Comparison of ENCODE assay signal across 9 mouse cellular contexts in the genomic region with DNA sequence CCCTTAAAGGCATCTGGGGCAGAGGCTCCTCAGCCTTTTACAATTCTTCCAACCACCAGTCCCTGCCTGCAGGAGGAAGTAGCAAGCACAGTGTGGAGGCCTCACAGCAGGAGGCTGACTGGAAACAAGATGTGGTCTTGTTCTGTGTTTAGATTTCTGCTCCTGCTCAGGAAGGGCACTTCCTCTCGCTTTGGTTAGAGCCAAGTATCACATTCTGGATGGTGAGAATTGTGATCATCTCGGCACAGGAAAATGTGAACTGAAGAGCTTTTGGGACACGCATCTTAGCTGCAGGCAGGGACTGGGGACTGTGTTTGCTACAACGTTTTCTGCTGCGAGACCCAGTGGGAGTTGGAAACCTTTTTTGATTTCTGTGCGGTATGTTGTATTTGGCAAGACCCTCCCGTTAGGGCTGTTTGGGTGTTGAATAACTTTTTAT.
DNase-seq lines count a peak whose midpoint lies in the region; ATAC-seq and TF ChIP-seq lines count a peak whose summit lies in the region.
"Had no signal": no experiment of that assay in that cellular context is flagged by ENCODE, and none has a peak within 500 bp of the region (broad histone marks: within the 10 kb centered on the region; RNA-seq: fewer than 3 reads in every experiment).

No protein-coding gene starts in this region.

- TF ChIP-seq CTCF in left cerebral cortex, adult 2 months (IDR thresholded peaks at IDR 0.05): peak; percentile 32

- H3K4me1 ChIP-seq in kidney, embryonic 14.5 days (ENCODE audit: control insufficient read depth, insufficient read depth, low read length): no peaks in the 10 kb centered on the region
- 0 out of 2 replicates have a peak, but pooled peaks cover 6% of the 10 kb centered on the region for H3K4me1 ChIP-seq in embryonic facial prominence, embryonic 14.5 days (ENCODE audit: control insufficient read depth, insufficient read depth, low read length)
- no peaks in the 10 kb centered on the region for H3K4me1 ChIP-seq in neural tube, embryonic 11.5 days (ENCODE audit: control insufficient read depth, insufficient read depth, low read length)
- H3K4me1 ChIP-seq: liver, embryonic 13.5 days had no signal

- H3K9me3 ChIP-seq in kidney, embryonic 14.5 days (ENCODE audit: control insufficient read depth, low read length): no peaks in the 10 kb centered on the region
- H3K9me3 ChIP-seq in embryonic facial prominence, embryonic 14.5 days (ENCODE audit: control insufficient read depth, low read length): no peaks in the 10 kb centered on the region
- H3K9me3 ChIP-seq in neural tube, embryonic 11.5 days (ENCODE audit: control insufficient read depth, low read length): no peaks in the 10 kb centered on the region
- H3K9me3 ChIP-seq: liver, embryonic 13.5 days had no signal

- H3K27ac ChIP-seq in kidney, embryonic 14.5 days (ENCODE audit: low read depth, low read length): peak overlapping the region; percentile 57; the same call in 1 of the 2 replicates
- peak overlapping the region; percentile 13; the same call in 1 of the 2 replicates for H3K27ac ChIP-seq in embryonic facial prominence, embryonic 14.5 days (replicated peaks; ENCODE audit: low read depth, low read length)
- H3K27ac ChIP-seq in left cerebral cortex, adult 2 months: peak overlapping the region; percentile 53
- no peak overlapping the region for H3K27ac ChIP-seq in neural tube, embryonic 11.5 days (ENCODE audit: low read depth, low read length)
- H3K27ac ChIP-seq: liver, embryonic 13.5 days had no signal

- no peak overlapping the region for H3K4me3 ChIP-seq in kidney, embryonic 14.5 days (ENCODE audit: low read length)
- no peak overlapping the region for H3K4me3 ChIP-seq in embryonic facial prominence, embryonic 14.5 days (ENCODE audit: low read depth, low read length)
- no peak overlapping the region for H3K4me3 ChIP-seq in left cerebral cortex, adult 2 months
- no peak overlapping the region for H3K4me3 ChIP-seq in neural tube, embryonic 11.5 days (ENCODE audit: low read depth, low read length)
- H3K4me3 ChIP-seq: liver, embryonic 13.5 days had no signal

- ATAC-seq in kidney, embryonic 14.5 days (ENCODE audit: low FRiP score, low TSS enrichment): 0 out of 2 replicates have a peak, but pooled peaks have one; percentile 39
- ATAC-seq in embryonic facial prominence, embryonic 14.5 days (ENCODE audit: low read depth): no peak
- ATAC-seq in neural tube, embryonic 11.5 days (ENCODE audit: insufficient read depth, low FRiP score, low TSS enrichment): no peak

- no peaks in the 10 kb centered on the region for H3K36me3 ChIP-seq in kidney, embryonic 14.5 days (ENCODE audit: control insufficient read depth, insufficient read depth, low read length)
- H3K36me3 ChIP-seq in embryonic facial prominence, embryonic 14.5 days (ENCODE audit: control insufficient read depth, insufficient read depth, low read length): no peaks in the 10 kb centered on the region
- H3K36me3 ChIP-seq in neural tube, embryonic 11.5 days (ENCODE audit: control insufficient read depth, insufficient read depth, low read length): no peaks in the 10 kb centered on the region
- H3K36me3 ChIP-seq: liver, embryonic 13.5 days had no signal

- H3K4me2 ChIP-seq in kidney, embryonic 14.5 days (replicated peaks; ENCODE audit: low read depth, low read length): no peak overlapping the region
- no peak overlapping the region; the same call in 1 of the 2 replicates for H3K4me2 ChIP-seq in embryonic facial prominence, embryonic 14.5 days (ENCODE audit: low read depth, low read length)
- no peak overlapping the region for H3K4me2 ChIP-seq in neural tube, embryonic 11.5 days (ENCODE audit: low read depth)
- H3K4me2 ChIP-seq: liver, embryonic 13.5 days had no signal

- no peak for DNase-seq in kidney, adult 9 months
- peak; percentile 67 for DNase-seq in ZHBTc4 (ENCODE audit: low read depth, low spot score)
- DNase-seq in embryonic facial prominence, embryonic 14.5 days (ENCODE audit: low spot score): peak; percentile 73
- peak in 1 of 2 experiments; percentile 27 for DNase-seq in left cerebral cortex, adult 2 months (ENCODE audit: extremely low spot score in 1 of 2, low spot score in 2 of 2)
- DNase-seq in neural tube, embryonic 11.5 days (ENCODE audit: low spot score): peak; percentile 61
- DNase-seq in adrenal gland, postnatal 10 days: no peak
- no peak for DNase-seq in urinary bladder, postnatal 36 days (ENCODE audit: low spot score in 2 of 2)
- DNase-seq: liver, embryonic 13.5 days had no signal

- H3K27me3 ChIP-seq in kidney, embryonic 14.5 days (ENCODE audit: control insufficient read depth, insufficient read depth, low read length): no peaks in the 10 kb centered on the region
- no peaks in the 10 kb centered on the region for H3K27me3 ChIP-seq in embryonic facial prominence, embryonic 14.5 days (replicated peaks; ENCODE audit: control insufficient read depth, insufficient read depth, low read length)
- H3K27me3 ChIP-seq in neural tube, embryonic 11.5 days (ENCODE audit: control insufficient read depth, insufficient read depth, low read length): no peaks in the 10 kb centered on the region
- H3K27me3 ChIP-seq: liver, embryonic 13.5 days had no signal

- intact Hi-C loops in left cerebral cortex, adult 2 months (cut with DNase I): loop anchor here (2.0 kb wide), 1 partner anchor 102 kb away; no protein-coding TSS in a partner anchor

- no peak overlapping the region for H3K9ac ChIP-seq in kidney, embryonic 14.5 days (ENCODE audit: low read depth, low read length)
- no peak overlapping the region for H3K9ac ChIP-seq in embryonic facial prominence, embryonic 14.5 days (ENCODE audit: low read depth, low read length)
- H3K9ac ChIP-seq in neural tube, embryonic 11.5 days (ENCODE audit: low read length): no peak overlapping the region
- H3K9ac ChIP-seq: liver, embryonic 13.5 days had no signal

- 29% methylated on average over 7 of the region's 7 CpGs for WGBS in kidney, embryonic 14.5 days
- WGBS in embryonic facial prominence, embryonic 14.5 days: 26% methylated on average over 7 of the region's 7 CpGs
- WGBS in neural tube, embryonic 11.5 days: 23% methylated on average over 7 of the region's 7 CpGs

Comparison
In these comparisons a context has a peak if more than half of its experiments do, and no peak if none do; other contexts are left out.
1. DNase-seq: peak in ZHBTc4 (single experiment), embryonic facial prominence, embryonic 14.5 days (single experiment) and neural tube, embryonic 11.5 days (single experiment); none in kidney, adult 9 months (single experiment), adrenal gland, postnatal 10 days (single experiment) and urinary bladder, postnatal 36 days (0 of 2).